Mouse (Mus musculus) midbrain, embryonic 12.5 days (tissue): ENCODE results near the gene Zfp865. TPM values are rescaled to one million over a fixed set of nuclear protein-coding genes. Genes with fewer than 3 reads are reported as not detected.
"Not testable (repeated sequence)": the region's sequence is repeated elsewhere in the genome, so short reads cannot be mapped to it uniquely, and the experiment has no call there.

Experiments used
- ATAC-seq: fragments of 200-750 bp; cut with Nextera tagmentation; 2 replicates; pipeline ENCODE4 v1.8.0; 2017; ENCODE audit warnings: low read depth, moderate TSS enrichment, moderate library complexity; ENCODE audit not compliant: low FRiP score
- H3K27ac ChIP-seq: fragments of 300-500 bp; sonication (generic); replicated peaks from 2 replicates; pipeline ENCODE4 v1.5.1; 2016; ENCODE audit warnings: mild to moderate bottlenecking
- H3K27me3 ChIP-seq: fragments of 300-500 bp; sonication (generic); 2 replicates; pipeline ENCODE4 v1.6.1; 2016; ENCODE audit warnings: mild to moderate bottlenecking
- H3K36me3 ChIP-seq: fragments of 300-500 bp; sonication (generic); 2 replicates; pipeline ENCODE4 v1.6.1; 2016
- H3K4me1 ChIP-seq: fragments of 300-500 bp; sonication (generic); 2 replicates; pipeline ENCODE4 v1.6.1; 2016
- H3K4me2 ChIP-seq: fragments of 300-500 bp; sonication (generic); replicated peaks from 2 replicates; pipeline ENCODE4 v1.6.1; 2016; ENCODE audit warnings: mild to moderate bottlenecking, moderate library complexity
- H3K4me3 ChIP-seq: fragments of 300-500 bp; sonication (generic); 2 replicates; pipeline ENCODE4 v1.5.1; 2016; ENCODE audit warnings: mild to moderate bottlenecking
- H3K9ac ChIP-seq: fragments of 300-500 bp; sonication (generic); replicated peaks from 2 replicates; pipeline ENCODE4 v1.6.1; 2016; ENCODE audit warnings: mild to moderate bottlenecking, moderate library complexity
- H3K9me3 ChIP-seq: fragments of 300-500 bp; sonication (generic); 2 replicates; pipeline ENCODE4 v1.6.1; 2016; ENCODE audit warnings: mild to moderate bottlenecking
- WGBS: fragments of 180-500 bp; shearing (Covaris S2); methylation state at CpG from one replicate; pipeline ENCODE4 v1.1.7; 2016; 5-methylcytosine and 5-hydroxymethylcytosine counted together
- polyA plus RNA-seq: library from polyadenylated mRNA; unstranded; fragments of >200 nt; fragmentation: Nextera tagmentation; extraction: Ambion mirVana; gene quantifications from 2 replicates; pipeline ENCODE4 v1.2.1, GENCODE M21; 2016

Zfp865 gene
- polyA plus RNA-seq, 1 experiment from 2014 or later: 7.6 TPM

- H3K4me3 ChIP-seq: no peak overlapping the region
- WGBS: 92% methylated on average over 16 of the region's 16 CpGs
Observed at GRCm38 (mm10) chr7:5017352-5017751, 2.8 kb upstream of the Zfp865 start.

DNA sequence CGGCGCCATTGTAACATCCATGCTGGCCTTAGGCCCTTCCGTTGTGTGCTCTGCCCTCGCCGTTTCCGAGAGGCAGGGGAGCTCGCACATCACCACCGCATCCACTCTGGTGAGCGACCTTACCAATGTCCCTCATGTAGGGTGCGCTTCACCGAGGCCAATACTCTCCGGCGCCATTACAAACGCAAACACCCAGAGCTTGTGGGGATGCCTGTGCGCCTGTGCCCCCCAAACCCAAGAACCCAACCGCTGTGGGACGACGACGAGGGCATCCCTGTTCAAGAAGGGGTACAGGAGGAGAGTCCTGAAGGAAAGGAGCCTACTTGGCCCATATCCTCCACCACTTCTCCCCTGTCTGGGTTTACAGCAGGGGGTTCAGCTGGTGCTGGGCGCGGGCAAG lies 2.2 kb upstream of the Zfp865 start:
- no peak overlapping the region for H3K27ac ChIP-seq
- ATAC-seq: no peak
- H3K4me3 ChIP-seq: no peak overlapping the region
- H3K9me3 ChIP-seq: no peaks in the 10 kb centered on the region
- peaks cover 15% of the 10 kb centered on the region for H3K36me3 ChIP-seq
- WGBS: 97% methylated on average over 21 of the region's 21 CpGs
- no peaks in the 10 kb centered on the region for H3K27me3 ChIP-seq
- H3K4me2 ChIP-seq: no peak overlapping the region
- H3K9ac ChIP-seq: no peak overlapping the region
- H3K4me1 ChIP-seq: peaks cover 28% of the 10 kb centered on the region

More at GRCm38 (mm10) chr7:5017352-5017751, 2.8 kb upstream of the Zfp865 start:
- Histone ChIP-seq H3K4me1 (peaks cover 28% of the 10 kb centered on the region), H3K9me3 (no peaks in the 10 kb centered on the region), H3K27me3 (no peaks in the 10 kb centered on the region), H3K36me3 (peaks cover 15% of the 10 kb centered on the region), H3K4me2 (no peak overlapping the region), H3K9ac (no peak overlapping the region), H3K27ac (no peak overlapping the region)
- ATAC-seq: no peak

- ATAC-seq, H3K9me3 ChIP-seq, H3K9ac ChIP-seq, H3K27me3 ChIP-seq: not testable (repeated sequence)
- H3K4me3 ChIP-seq: peak overlapping the region; percentile 93
- H3K27ac ChIP-seq: peak overlapping the region; percentile 94
- peaks cover 31% of the 10 kb centered on the region for H3K36me3 ChIP-seq
- 32% methylated on average over 8 of the region's 8 CpGs for WGBS
- peak overlapping the region; percentile 86 for H3K4me2 ChIP-seq
- H3K4me1 ChIP-seq: peaks cover 23% of the 10 kb centered on the region
Observed at GRCm38 (mm10) chr7:5019576-5019975, 600 bp upstream of the Zfp865 start.

GRCm38 (mm10) chr7:5020685-5021084 lies 509 bp downstream of the Zfp865 start:
- Histone ChIP-seq H3K36me3 (peaks cover 36% of the 10 kb centered on the region), H3K4me1 (peaks cover 23% of the 10 kb centered on the region), H3K27ac (peak overlapping the region; percentile 94), H3K9me3 (no peaks in the 10 kb centered on the region), H3K4me2 (peak overlapping the region; percentile 86), H3K9ac (peak overlapping the region; percentile 94), H3K4me3 (peak overlapping the region; percentile 93), H3K27me3 (no peaks in the 10 kb centered on the region)
- ATAC-seq: 0 out of 2 replicates have a peak, but pooled peaks have one; percentile 1
- 0% methylated on average over 11 of the region's 15 CpGs for WGBS

DNA sequence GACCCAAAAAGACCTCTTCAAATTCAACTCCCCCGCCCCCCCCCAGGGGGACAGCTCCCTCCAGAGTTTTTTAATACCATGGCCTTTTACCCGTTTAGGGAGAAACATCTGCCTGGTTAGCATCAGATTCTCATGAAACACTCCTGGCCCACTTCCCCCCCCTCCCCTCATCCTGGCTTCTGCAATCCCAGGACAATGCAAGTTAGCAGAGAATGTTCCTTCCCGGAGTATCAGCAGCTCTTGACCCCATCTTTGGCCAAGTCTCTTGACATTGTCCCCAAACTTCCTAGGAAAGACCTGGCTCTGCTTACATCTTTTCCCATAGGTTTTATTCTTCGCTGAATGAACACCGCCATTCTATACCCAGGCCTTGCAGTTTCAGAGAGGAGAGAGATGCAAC lies 1.0 kb downstream of the Zfp865 start:
- H3K9me3 ChIP-seq: no peaks in the 10 kb centered on the region
- H3K9ac ChIP-seq: peak overlapping the region; percentile 94
- WGBS: 52% methylated on average over 5 of the region's 5 CpGs
- H3K4me1 ChIP-seq: peaks cover 18% of the 10 kb centered on the region
- H3K4me2 ChIP-seq: peak overlapping the region; percentile 86
- H3K36me3 ChIP-seq: peaks cover 36% of the 10 kb centered on the region
- peak overlapping the region; percentile 93 for H3K4me3 ChIP-seq
- H3K27ac ChIP-seq: peak overlapping the region; percentile 94
- no peaks in the 10 kb centered on the region for H3K27me3 ChIP-seq
- ATAC-seq: no peak

GRCm38 (mm10) chr7:5029543-5029942 lies 9.4 kb downstream of the Zfp865 start:
- H3K36me3 ChIP-seq: peaks cover 79% of the 10 kb centered on the region
- peaks cover 30% of the 10 kb centered on the region for H3K9me3 ChIP-seq
- H3K27ac ChIP-seq: no peak overlapping the region
- no peaks in the 10 kb centered on the region for H3K4me1 ChIP-seq
- no peak for ATAC-seq
- no peak overlapping the region for H3K4me2 ChIP-seq
- no peak overlapping the region for H3K9ac ChIP-seq
- 92% methylated on average over 22 of the region's 22 CpGs for WGBS
- no peak overlapping the region for H3K4me3 ChIP-seq
- H3K27me3 ChIP-seq: no peaks in the 10 kb centered on the region

DNA sequence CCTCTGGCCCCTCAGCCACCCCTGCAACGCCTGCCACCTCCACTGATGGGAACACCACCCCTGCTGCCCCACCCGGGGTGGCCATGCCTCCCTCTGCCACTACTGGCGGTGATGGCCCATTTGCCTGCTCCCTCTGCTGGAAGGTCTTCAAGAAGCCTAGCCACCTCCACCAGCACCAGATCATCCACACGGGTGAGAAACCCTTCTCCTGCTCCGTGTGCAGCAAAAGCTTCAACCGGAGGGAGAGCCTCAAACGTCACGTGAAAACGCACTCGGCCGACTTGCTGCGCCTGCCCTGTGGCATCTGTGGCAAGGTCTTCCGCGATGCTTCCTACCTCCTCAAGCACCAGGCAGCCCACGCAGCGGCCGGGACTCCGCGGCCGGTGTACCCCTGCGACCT lies 9.8 kb downstream of the Zfp865 start:
- 92% methylated on average over 21 of the region's 21 CpGs for WGBS
- peaks cover 79% of the 10 kb centered on the region for H3K36me3 ChIP-seq
- no peak overlapping the region for H3K4me2 ChIP-seq
- no peak overlapping the region for H3K9ac ChIP-seq
- ATAC-seq: no peak
- no peaks in the 10 kb centered on the region for H3K4me1 ChIP-seq
- H3K27ac ChIP-seq: no peak overlapping the region
- H3K27me3 ChIP-seq: no peaks in the 10 kb centered on the region
- H3K4me3 ChIP-seq: no peak overlapping the region
- peaks cover 30% of the 10 kb centered on the region for H3K9me3 ChIP-seq

- 86% methylated on average over 63 of the region's 63 CpGs for WGBS
- no peaks in the 10 kb centered on the region for H3K27me3 ChIP-seq
- no peak overlapping the region for H3K4me2 ChIP-seq
- H3K27ac ChIP-seq: no peak overlapping the region
- H3K4me3 ChIP-seq: 0 out of 2 replicates have a peak overlapping the region, but pooled peaks have one; percentile 12
- ATAC-seq: no peak; the same call in 1 of the 2 replicates
- peaks cover 30% of the 10 kb centered on the region for H3K9me3 ChIP-seq
- H3K36me3 ChIP-seq: peaks cover 85% of the 10 kb centered on the region
- H3K9ac ChIP-seq: no peak overlapping the region
- no peaks in the 10 kb centered on the region for H3K4me1 ChIP-seq
Observed at GRCm38 (mm10) chr7:5030554-5031275, 10.5 kb downstream of the Zfp865 start.

DNA sequence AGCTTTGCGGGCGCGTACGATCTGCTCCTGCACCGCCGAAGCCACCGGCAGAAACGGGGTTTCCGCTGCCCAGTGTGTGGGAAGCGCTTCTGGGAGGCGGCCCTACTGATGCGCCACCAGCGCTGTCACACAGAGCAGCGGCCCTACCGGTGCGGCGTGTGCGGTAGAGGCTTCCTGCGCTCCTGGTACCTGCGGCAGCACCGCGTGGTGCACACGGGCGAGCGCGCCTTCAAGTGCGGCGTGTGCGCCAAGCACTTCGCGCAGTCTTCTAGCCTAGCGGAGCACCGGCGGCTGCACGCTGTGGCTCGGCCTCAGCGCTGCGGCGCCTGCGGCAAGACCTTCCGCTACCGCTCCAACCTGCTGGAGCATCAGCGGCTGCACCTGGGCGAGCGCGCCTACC lies 11.3 kb downstream of the Zfp865 start:
- WGBS: 78% methylated on average over 46 of the region's 46 CpGs
- Histone ChIP-seq H3K9me3 (peaks cover 30% of the 10 kb centered on the region), H3K27ac (no peak overlapping the region), H3K36me3 (peaks cover 93% of the 10 kb centered on the region), H3K4me2 (no peak overlapping the region), H3K27me3 (no peaks in the 10 kb centered on the region), H3K9ac (no peak overlapping the region), H3K4me3 (no peak overlapping the region), H3K4me1 (no peaks in the 10 kb centered on the region)
- no peak for ATAC-seq

GRCm38 (mm10) chr7:5033818-5034217 lies 13.6 kb downstream of the Zfp865 start, which contains the start of gene 4632433K11Rik:
4632433K11Rik (plus strand) TSS chr7:5034118.
- peaks cover 77% of the 10 kb centered on the region for H3K36me3 ChIP-seq
- H3K9ac ChIP-seq: no peak within 1 kb of the TSS
- peaks cover 10% of the 10 kb centered on the region for H3K4me1 ChIP-seq
- no peak within 1 kb of the TSS for H3K4me3 ChIP-seq
- no peaks in the 10 kb centered on the region for H3K27me3 ChIP-seq
- H3K9me3 ChIP-seq: peaks cover 30% of the 10 kb centered on the region
- ATAC-seq: no peak
- no peak within 1 kb of the TSS for H3K27ac ChIP-seq
- 86% methylated on average over 3 of the region's 3 CpGs for WGBS
- no peak within 1 kb of the TSS for H3K4me2 ChIP-seq

DNA sequence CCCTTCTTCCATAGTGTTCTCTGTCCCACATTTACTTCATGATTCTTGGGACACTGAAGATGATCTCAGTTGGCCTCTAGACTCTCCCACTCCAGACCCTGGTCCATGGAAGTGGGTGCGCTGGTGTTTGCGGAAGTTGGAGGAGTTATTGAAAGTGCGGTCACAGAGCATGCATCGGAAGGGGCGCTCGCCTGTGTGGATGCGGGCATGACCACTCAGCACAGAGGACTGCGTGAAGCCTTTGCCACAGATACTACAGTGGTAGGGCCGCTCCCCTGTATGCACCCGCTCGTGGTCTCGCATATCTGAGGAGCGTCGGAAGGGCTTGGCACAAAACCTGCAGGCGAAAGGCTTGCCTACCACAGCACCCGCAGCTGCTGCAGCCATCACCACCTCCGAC lies 15.5 kb downstream of the Zfp865 start:
- ATAC-seq: no peak
- no peak overlapping the region for H3K4me2 ChIP-seq
- peaks cover 15% of the 10 kb centered on the region for H3K9me3 ChIP-seq
- peaks cover 18% of the 10 kb centered on the region for H3K4me1 ChIP-seq
- H3K4me3 ChIP-seq: no peak overlapping the region
- no peak overlapping the region for H3K27ac ChIP-seq
- peaks cover 58% of the 10 kb centered on the region for H3K36me3 ChIP-seq
- WGBS: 92% methylated on average over 17 of the region's 17 CpGs
- H3K27me3 ChIP-seq: no peaks in the 10 kb centered on the region
- H3K9ac ChIP-seq: no peak overlapping the region

GRCm38 (mm10) chr7:5036136-5036535 lies 16.0 kb downstream of the Zfp865 start:
- no peak overlapping the region for H3K9ac ChIP-seq
- peaks cover 18% of the 10 kb centered on the region for H3K4me1 ChIP-seq
- no peaks in the 10 kb centered on the region for H3K27me3 ChIP-seq
- H3K9me3 ChIP-seq: peaks cover 10% of the 10 kb centered on the region
- WGBS: 93% methylated on average over 9 of the region's 9 CpGs
- no peak overlapping the region for H3K4me2 ChIP-seq
- peaks cover 53% of the 10 kb centered on the region for H3K36me3 ChIP-seq
- H3K27ac ChIP-seq: no peak overlapping the region
- no peak overlapping the region for H3K4me3 ChIP-seq
- no peak for ATAC-seq
